Mouse (Mus musculus) MEL (cell line): ENCODE results near the gene Ddr1.

ENCODE experiments used
- CTCF ChIP-seq, 3 experiments: IDR thresholded peaks in 2 of 3; conservative IDR thresholded peaks in 1 of 3; 2 replicates each; pipeline ENCODE4 v1.5.1; 2011 to 2012; ENCODE audit warnings: low read length in 3 of 3, low read depth in 2 of 3, mild to moderate bottlenecking in 2 of 3, improper control_type of control experiment in 1 of 3, inconsistent platforms in 1 of 3, mixed read lengths in 1 of 3, moderate library complexity in 1 of 3; ENCODE audit not compliant: control insufficient read depth in 1 of 3, insufficient read depth in 1 of 3, poor library complexity in 1 of 3, severe bottlenecking in 1 of 3
- E2F4 ChIP-seq: IDR thresholded peaks from 2 replicates; pipeline ENCODE4 v1.6.1; 2011; ENCODE audit warnings: low read depth, low read length, improper control_type of control experiment, borderline replicate concordance
- EP300 ChIP-seq, 2 experiments: IDR thresholded peaks; 2 replicates each; pipeline ENCODE4 v1.6.1; 2011; ENCODE audit warnings: improper control_type of control experiment in 2 of 2, low read length in 2 of 2, low read depth in 1 of 2, mild to moderate bottlenecking in 1 of 2
- GATA1 ChIP-seq: IDR thresholded peaks from 2 replicates; pipeline ENCODE4 v1.6.1; 2011; ENCODE audit warnings: low read depth, low read length, improper control_type of control experiment
- HCFC1 ChIP-seq: IDR thresholded peaks from 2 replicates; pipeline ENCODE4 v1.6.1; 2012; ENCODE audit warnings: low read depth, mild to moderate bottlenecking, inconsistent platforms, low read length, improper control_type of control experiment, moderate library complexity
- JUND ChIP-seq: IDR thresholded peaks from 2 replicates; pipeline ENCODE4 v1.6.1; 2011; ENCODE audit warnings: low read depth, mild to moderate bottlenecking, improper control_type of control experiment, low read length
- MAZ ChIP-seq: IDR thresholded peaks from 2 replicates; pipeline ENCODE4 v1.6.1; 2012; ENCODE audit warnings: low read depth, mild to moderate bottlenecking, inconsistent platforms, low read length, improper control_type of control experiment
- MEF2A ChIP-seq: IDR thresholded peaks from 2 replicates; pipeline ENCODE4 v1.6.1; 2014; ENCODE audit warnings: low read depth, mild to moderate bottlenecking, inconsistent platforms, low read length, improper control_type of control experiment; ENCODE audit not compliant: poor library complexity, insufficient replicate concordance, severe bottlenecking; ENCODE audit errors: extremely low read depth
- POLR2A ChIP-seq, 2 experiments: IDR thresholded peaks; 2 replicates each; pipeline ENCODE4 v1.6.1; 2011 to 2012; ENCODE audit warnings: low read length in 2 of 2, mild to moderate bottlenecking in 2 of 2, control low read depth in 1 of 2, improper control_type of control experiment in 1 of 2, low read depth in 1 of 2, moderate library complexity in 1 of 2; ENCODE audit not compliant: control insufficient read depth in 1 of 2, insufficient read depth in 1 of 2, poor library complexity in 1 of 2
- POLR2AphosphoS5 ChIP-seq: IDR thresholded peaks from 2 replicates; pipeline ENCODE4 v1.6.1; 2012; ENCODE audit warnings: low read depth, borderline replicate concordance, mild to moderate bottlenecking, inconsistent platforms, low read length, moderate library complexity, mixed read lengths
- SIN3A ChIP-seq: IDR thresholded peaks from 2 replicates; pipeline ENCODE4 v1.6.1; 2012; ENCODE audit warnings: low read length, improper control_type of control experiment, inconsistent platforms
- SMC3 ChIP-seq: IDR thresholded peaks from 2 replicates; pipeline ENCODE4 v1.6.1; 2011; ENCODE audit warnings: low read depth, low read length, improper control_type of control experiment
- ZNF384 ChIP-seq: IDR thresholded peaks from 2 replicates; pipeline ENCODE4 v1.6.1; 2012; ENCODE audit warnings: low read depth, mild to moderate bottlenecking, inconsistent platforms, low read length, improper control_type of control experiment

DNA sequence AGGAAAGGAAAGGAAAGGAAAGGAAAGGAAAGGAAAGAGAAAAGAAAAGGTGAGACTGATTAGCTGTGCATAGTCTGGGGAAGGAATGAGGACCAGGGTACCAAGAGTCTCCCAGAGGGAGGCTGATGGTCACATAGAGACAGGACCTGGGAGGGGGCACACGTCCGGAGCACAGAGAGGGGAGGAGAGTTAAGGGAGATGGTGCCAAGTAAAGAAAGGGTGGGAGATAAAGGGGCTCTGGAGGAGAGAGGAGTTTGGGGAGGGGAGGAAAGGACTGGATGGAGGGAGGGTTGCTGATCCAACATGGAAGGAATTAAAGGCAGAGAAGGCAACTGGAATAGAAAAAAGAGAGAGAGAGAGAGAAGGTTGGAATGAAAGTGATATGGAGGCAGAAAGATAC, 1.4 kb downstream of the Ddr1 start:
- TF ChIP-seq GATA1 (no peak), CTCF (IDR thresholded peaks at IDR 0.05 in 2 of 3, conservative IDR thresholded peaks at IDR 0.05 in 1 of 3; ENCODE audit: control insufficient read depth in 1 of 3, insufficient read depth in 1 of 3, low read depth in 2 of 3, low read length in 3 of 3, poor library complexity in 1 of 3, severe bottlenecking in 1 of 3) (no peak), POLR2A (IDR thresholded peaks at IDR 0.05; ENCODE audit: control insufficient read depth in 1 of 2, insufficient read depth in 1 of 2, low read depth in 1 of 2, low read length in 2 of 2, poor library complexity in 1 of 2) (no peak), MEF2A (no peak), E2F4 (no peak), EP300 (IDR thresholded peaks at IDR 0.05; ENCODE audit: low read depth in 1 of 2, low read length in 2 of 2) (no peak), SMC3 (no peak), MAZ (no peak), ZNF384 (no peak), HCFC1 (no peak), POLR2AphosphoS5 (no peak), SIN3A (no peak), JUND (no peak)
